Mouse (Mus musculus) liver, embryonic 12.5 days (tissue): ENCODE results near the gene Sec14l1. TPM values are rescaled to one million over a fixed set of nuclear protein-coding genes. Genes with fewer than 3 reads are reported as not detected.

Experiments used
- ATAC-seq: fragments of 200-750 bp; cut with Nextera tagmentation; 2 replicates; pipeline ENCODE4 v1.8.0; 2017; ENCODE audit warnings: moderate number of reproducible peaks, mild to moderate bottlenecking, moderate library complexity
- H3K27ac ChIP-seq: fragments of 300-500 bp; sonication (generic); 2 replicates; pipeline ENCODE4 v1.5.1; 2016; ENCODE audit warnings: mild to moderate bottlenecking
- H3K27me3 ChIP-seq: fragments of 300-500 bp; sonication (generic); replicated peaks from 2 replicates; pipeline ENCODE4 v1.6.1; 2016; ENCODE audit warnings: mild to moderate bottlenecking, moderate library complexity
- H3K36me3 ChIP-seq: fragments of 300-500 bp; sonication (generic); 2 replicates; pipeline ENCODE4 v1.6.1; 2016; ENCODE audit warnings: mild to moderate bottlenecking, moderate library complexity
- H3K4me1 ChIP-seq: fragments of 300-500 bp; sonication (generic); 2 replicates; pipeline ENCODE4 v1.6.1; 2016
- H3K4me2 ChIP-seq: fragments of 300-500 bp; sonication (generic); 2 replicates; pipeline ENCODE4 v1.6.1; 2016; ENCODE audit warnings: mild to moderate bottlenecking, moderate library complexity
- H3K4me3 ChIP-seq: fragments of 300-500 bp; sonication (generic); 2 replicates; pipeline ENCODE4 v1.5.1; 2016; ENCODE audit warnings: mild to moderate bottlenecking, moderate library complexity
- H3K9ac ChIP-seq: fragments of 300-500 bp; sonication (generic); 2 replicates; pipeline ENCODE4 v1.6.1; 2016; ENCODE audit warnings: mild to moderate bottlenecking, moderate library complexity
- H3K9me3 ChIP-seq: fragments of 300-500 bp; sonication (generic); replicated peaks from 2 replicates; pipeline ENCODE4 v1.6.1; 2016; ENCODE audit warnings: mild to moderate bottlenecking, moderate library complexity
- WGBS: fragments of 180-500 bp; shearing (Covaris S2); methylation state at CpG from one replicate; pipeline ENCODE4 v1.1.7; 2016; ENCODE audit not compliant: insufficient replicate concordance; 5-methylcytosine and 5-hydroxymethylcytosine counted together
- polyA plus RNA-seq: library from polyadenylated mRNA; unstranded; fragments of >200 nt; fragmentation: Nextera tagmentation; extraction: Ambion mirVana; gene quantifications from 2 replicates; pipeline ENCODE4 v1.2.1, GENCODE M21; 2016

The Sec14l1 gene
- polyA plus RNA-seq, 1 experiment from 2014 or later: 26.9 TPM

- Histone ChIP-seq H3K4me2 (no peak overlapping the region), H3K9me3 (no peaks in the 10 kb centered on the region), H3K9ac (no peak overlapping the region), H3K4me1 (peaks cover 50% of the 10 kb centered on the region), H3K27me3 (peaks cover 34% of the 10 kb centered on the region), H3K4me3 (no peak overlapping the region), H3K36me3 (no peaks in the 10 kb centered on the region), H3K27ac (no peak overlapping the region)
- 43% methylated on average over 4 of the region's 4 CpGs for WGBS
- no peak for ATAC-seq
Measured at GRCm38 (mm10) chr11:117091406-117091805, 23.6 kb upstream of the Sec14l1 start.

GRCm38 (mm10) chr11:117091845-117092244, 23.1 kb upstream of the Sec14l1 start:
- H3K27ac ChIP-seq: no peak overlapping the region
- peaks cover 50% of the 10 kb centered on the region for H3K4me1 ChIP-seq
- H3K27me3 ChIP-seq: peaks cover 38% of the 10 kb centered on the region
- no peak overlapping the region for H3K9ac ChIP-seq
- WGBS: 20% methylated on average over 22 of the region's 22 CpGs
- no peaks in the 10 kb centered on the region for H3K36me3 ChIP-seq
- H3K9me3 ChIP-seq: no peaks in the 10 kb centered on the region
- ATAC-seq: no peak
- no peak overlapping the region for H3K4me3 ChIP-seq
- H3K4me2 ChIP-seq: peak overlapping the region; percentile 21

- no peak overlapping the region for H3K9ac ChIP-seq
- no peak overlapping the region for H3K4me3 ChIP-seq
- no peaks in the 10 kb centered on the region for H3K36me3 ChIP-seq
- H3K4me2 ChIP-seq: no peak overlapping the region
- no peak for ATAC-seq
- peaks cover 42% of the 10 kb centered on the region for H3K4me1 ChIP-seq
- WGBS: 42% methylated on average over 8 of the region's 8 CpGs
- H3K27me3 ChIP-seq: peaks cover 44% of the 10 kb centered on the region
- H3K9me3 ChIP-seq: no peaks in the 10 kb centered on the region
- no peak overlapping the region for H3K27ac ChIP-seq
Measured at GRCm38 (mm10) chr11:117092711-117093110, 22.3 kb upstream of the Sec14l1 start.

- WGBS: 41% methylated on average over 5 of the region's 5 CpGs
- Histone ChIP-seq H3K4me2 (no peak overlapping the region), H3K36me3 (no peaks in the 10 kb centered on the region), H3K27ac (no peak overlapping the region), H3K4me3 (no peak overlapping the region), H3K4me1 (peaks cover 38% of the 10 kb centered on the region), H3K9me3 (no peaks in the 10 kb centered on the region), H3K27me3 (peaks cover 54% of the 10 kb centered on the region), H3K9ac (no peak overlapping the region)
- ATAC-seq: no peak
Measured at GRCm38 (mm10) chr11:117093900-117094552, 20.9 kb upstream of the Sec14l1 start.

GRCm38 (mm10) chr11:117094646-117095045, 20.3 kb upstream of the Sec14l1 start:
- Histone ChIP-seq H3K4me2 (no peak overlapping the region), H3K36me3 (no peaks in the 10 kb centered on the region), H3K9me3 (no peaks in the 10 kb centered on the region), H3K9ac (no peak overlapping the region), H3K4me1 (peaks cover 34% of the 10 kb centered on the region), H3K4me3 (no peak overlapping the region), H3K27me3 (peaks cover 54% of the 10 kb centered on the region), H3K27ac (no peak overlapping the region)
- ATAC-seq: no peak
- 73% methylated on average over 9 of the region's 9 CpGs for WGBS

- Histone ChIP-seq H3K4me2 (no peak overlapping the region), H3K27ac (no peak overlapping the region)
Measured at GRCm38 (mm10) chr11:117097021-117097420, 17.9 kb upstream of the Sec14l1 start.

GRCm38 (mm10) chr11:117098155-117098554, 16.8 kb upstream of the Sec14l1 start:
- peaks cover 45% of the 10 kb centered on the region for H3K27me3 ChIP-seq
- H3K9me3 ChIP-seq: no peaks in the 10 kb centered on the region
- H3K27ac ChIP-seq: no peak overlapping the region
- peaks cover 24% of the 10 kb centered on the region for H3K4me1 ChIP-seq
- WGBS: 45% methylated on average over 5 of the region's 5 CpGs
- no peak overlapping the region for H3K4me2 ChIP-seq
- no peak for ATAC-seq
- H3K9ac ChIP-seq: no peak overlapping the region
- H3K4me3 ChIP-seq: no peak overlapping the region
- H3K36me3 ChIP-seq: no peaks in the 10 kb centered on the region

More at GRCm38 (mm10) chr11:117097021-117097420, 17.9 kb upstream of the Sec14l1 start:
- H3K36me3 ChIP-seq: no peaks in the 10 kb centered on the region
- ATAC-seq: no peak
- H3K9me3 ChIP-seq: no peaks in the 10 kb centered on the region
- H3K4me3 ChIP-seq: no peak overlapping the region
- peaks cover 49% of the 10 kb centered on the region for H3K27me3 ChIP-seq
- no peak overlapping the region for H3K9ac ChIP-seq
- 50% methylated on average over 9 of the region's 9 CpGs for WGBS
- peaks cover 33% of the 10 kb centered on the region for H3K4me1 ChIP-seq

GRCm38 (mm10) chr11:117098784-117099183, 16.2 kb upstream of the Sec14l1 start:
- Histone ChIP-seq H3K4me3 (no peak overlapping the region), H3K9me3 (no peaks in the 10 kb centered on the region), H3K4me2 (no peak overlapping the region), H3K9ac (no peak overlapping the region), H3K4me1 (peaks cover 18% of the 10 kb centered on the region), H3K27me3 (peaks cover 39% of the 10 kb centered on the region), H3K36me3 (no peaks in the 10 kb centered on the region), H3K27ac (no peak overlapping the region)
- WGBS: 66% methylated on average over 3 of the region's 3 CpGs
- ATAC-seq: no peak

- Histone ChIP-seq H3K4me3 (no peak overlapping the region), H3K27ac (no peak overlapping the region), H3K36me3 (no peaks in the 10 kb centered on the region), H3K9ac (no peak overlapping the region), H3K27me3 (peaks cover 34% of the 10 kb centered on the region), H3K4me2 (no peak overlapping the region), H3K9me3 (no peaks in the 10 kb centered on the region), H3K4me1 (peaks cover 13% of the 10 kb centered on the region; the same call in 1 of the 2 replicates)
- ATAC-seq: no peak
- WGBS: 44% methylated on average over 2 of the region's 2 CpGs
Measured at GRCm38 (mm10) chr11:117099372-117099771, 15.6 kb upstream of the Sec14l1 start.

GRCm38 (mm10) chr11:117101351-117101921, 13.5 kb upstream of the Sec14l1 start:
- Histone ChIP-seq H3K4me2 (no peak overlapping the region), H3K36me3 (no peaks in the 10 kb centered on the region), H3K4me3 (no peak overlapping the region), H3K27me3 (peaks cover 23% of the 10 kb centered on the region), H3K4me1 (peaks cover 13% of the 10 kb centered on the region; the same call in 1 of the 2 replicates), H3K9ac (no peak overlapping the region), H3K27ac (0 out of 2 replicates have a peak overlapping the region, but pooled peaks have one; percentile 21), H3K9me3 (no peaks in the 10 kb centered on the region)
- 50% methylated on average over 8 of the region's 8 CpGs for WGBS
- ATAC-seq: 0 out of 2 replicates have a peak, but pooled peaks have one; percentile 14

GRCm38 (mm10) chr11:117101925-117102717, 12.8 kb upstream of the Sec14l1 start:
- Histone ChIP-seq H3K9me3 (no peaks in the 10 kb centered on the region), H3K27me3 (peaks cover 17% of the 10 kb centered on the region), H3K4me1 (peaks cover 17% of the 10 kb centered on the region; the same call in 1 of the 2 replicates), H3K9ac (no peak overlapping the region), H3K27ac (peak overlapping the region; percentile 21; the same call in 1 of the 2 replicates), H3K4me2 (no peak overlapping the region), H3K4me3 (no peak overlapping the region), H3K36me3 (no peaks in the 10 kb centered on the region)
- ATAC-seq: no peak
- WGBS: 61% methylated on average over 14 of the region's 14 CpGs

GRCm38 (mm10) chr11:117103523-117103922, 11.4 kb upstream of the Sec14l1 start:
- H3K27ac ChIP-seq: no peak overlapping the region
- H3K9me3 ChIP-seq: no peaks in the 10 kb centered on the region
- WGBS: 82% methylated on average over 10 of the region's 10 CpGs
- no peak overlapping the region for H3K4me2 ChIP-seq
- peaks cover 16% of the 10 kb centered on the region; the same call in 1 of the 2 replicates for H3K4me1 ChIP-seq
- H3K36me3 ChIP-seq: no peaks in the 10 kb centered on the region
- ATAC-seq: no peak
- H3K9ac ChIP-seq: no peak overlapping the region
- no peak overlapping the region for H3K4me3 ChIP-seq
- H3K27me3 ChIP-seq: peaks cover 7% of the 10 kb centered on the region
